Mouse (Mus musculus) central nervous system, embryonic 14 days (tissue): ENCODE measurements around the gene Atf5. TPM values are rescaled to one million over a fixed set of nuclear protein-coding genes. Genes with fewer than 3 reads are reported as not detected.

Experiments used
- polyA plus RNA-seq: library from polyadenylated mRNA; depleted of rRNA; stranded (reverse); fragments of >200 nt; gene quantifications from 2 replicates; pipeline ENCODE4 v1.2.3, GENCODE M21; 2012; rRNA removed

Gene Atf5
- 27.3 and 31.7 TPM in 2 replicates for polyA plus RNA-seq

DNA sequence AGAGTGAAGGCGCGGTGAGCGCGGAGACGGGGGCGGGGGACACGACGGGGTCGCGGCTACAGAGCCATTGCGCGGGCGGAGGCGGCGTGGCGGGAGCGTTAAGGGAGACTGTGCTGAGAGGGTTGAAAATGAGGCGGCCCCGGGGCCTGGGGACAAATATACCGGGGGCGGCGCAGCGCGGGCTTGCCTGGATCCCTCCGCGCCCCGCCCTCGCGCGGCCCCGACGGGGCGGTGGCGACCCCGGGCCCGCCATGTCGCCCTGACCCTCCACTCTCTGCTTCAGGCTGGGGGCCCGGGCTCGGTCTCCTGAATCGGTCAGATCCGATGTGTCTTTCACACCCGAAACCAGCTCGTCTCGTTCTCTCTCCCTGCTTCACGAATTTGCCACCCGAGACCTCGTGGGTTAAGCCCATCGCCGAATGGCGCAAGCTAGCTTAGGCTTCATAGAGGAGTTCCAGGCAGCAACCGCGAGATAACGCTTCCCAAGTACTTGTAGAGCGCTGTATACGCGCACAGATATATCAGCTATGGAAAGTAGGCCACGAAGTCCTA lies at the start of gene Atf5:
Gene Atf5, minus strand, starts transcription at position 189 of the 552 bp plus-strand sequence.

DNA sequence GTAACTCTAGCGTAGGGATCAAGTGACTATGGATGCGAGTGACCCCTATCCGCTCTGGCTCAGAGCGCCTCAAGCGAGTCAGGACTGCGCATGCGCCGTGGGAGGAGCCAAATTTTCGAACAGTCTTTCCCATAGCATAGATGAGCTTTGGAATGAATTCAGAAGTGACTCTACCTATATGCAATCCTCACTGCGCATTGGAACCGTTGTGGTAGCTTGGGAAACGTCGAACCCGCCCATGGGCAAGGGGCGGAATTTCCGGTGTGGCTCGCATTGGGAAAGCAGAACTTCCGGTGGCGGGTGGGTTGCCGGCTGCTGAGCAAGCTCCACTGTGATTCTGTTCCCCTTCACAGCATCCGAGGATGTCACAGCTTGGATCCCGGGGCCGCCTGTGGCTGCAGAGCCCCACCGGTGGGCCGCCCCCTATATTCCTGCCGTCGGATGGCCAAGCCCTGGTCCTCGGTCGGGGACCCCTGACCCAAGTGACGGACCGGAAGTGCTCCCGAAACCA lies 40.6 kb upstream of the Atf5 start, which contains the start of gene Pnkp:
Gene Pnkp, plus strand, starts transcription at position 98 of the 511 bp plus-strand sequence.

DNA sequence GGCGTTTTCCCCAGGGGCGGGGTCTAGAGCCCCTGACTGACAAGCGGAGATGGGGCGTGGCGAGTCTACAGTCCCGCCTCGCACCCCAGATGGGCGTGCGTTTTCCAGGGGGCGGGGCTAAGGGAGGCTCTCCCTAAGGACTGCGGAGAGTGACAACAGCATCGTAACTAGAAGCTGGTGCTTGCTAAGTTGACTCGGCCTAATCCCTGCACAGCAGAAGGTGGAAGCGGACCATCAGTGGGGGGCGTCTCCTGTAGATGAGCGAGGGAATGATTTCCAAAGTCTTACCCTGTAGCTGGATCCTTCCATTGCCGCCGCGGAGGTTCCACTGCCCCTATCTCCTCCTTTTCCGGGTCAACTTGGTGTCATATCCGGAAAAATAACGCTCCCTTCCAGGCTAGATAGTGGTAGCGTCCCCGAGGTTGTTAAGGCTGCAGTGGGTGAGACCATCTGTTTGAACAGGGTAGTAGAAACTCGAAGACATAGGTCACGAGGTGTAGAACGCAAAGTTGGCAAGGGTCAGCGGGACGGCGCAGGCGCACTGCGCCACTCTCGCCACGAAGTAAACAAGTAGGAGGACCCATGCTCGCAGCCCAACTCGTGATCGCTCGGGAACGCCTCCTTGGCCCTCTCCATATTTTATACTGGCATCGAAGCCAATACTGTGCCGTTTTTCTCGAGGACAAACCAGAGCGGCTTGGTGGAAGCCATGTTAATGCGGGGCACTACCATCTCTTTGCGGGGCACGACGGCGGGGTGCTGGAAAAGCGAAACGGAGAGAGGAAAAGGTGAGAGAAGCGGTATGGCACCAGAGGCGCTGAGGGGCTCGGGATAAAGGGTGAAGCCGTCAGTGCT lies 32.3 kb upstream of the Atf5 start, which contains the start of the genes Akt1s1 and Tbc1d17:
Gene Akt1s1, plus strand, starts transcription at position 431 of the 855 bp plus-strand sequence.
Gene Tbc1d17, minus strand, starts transcription at position 519 of the 855 bp plus-strand sequence.

DNA sequence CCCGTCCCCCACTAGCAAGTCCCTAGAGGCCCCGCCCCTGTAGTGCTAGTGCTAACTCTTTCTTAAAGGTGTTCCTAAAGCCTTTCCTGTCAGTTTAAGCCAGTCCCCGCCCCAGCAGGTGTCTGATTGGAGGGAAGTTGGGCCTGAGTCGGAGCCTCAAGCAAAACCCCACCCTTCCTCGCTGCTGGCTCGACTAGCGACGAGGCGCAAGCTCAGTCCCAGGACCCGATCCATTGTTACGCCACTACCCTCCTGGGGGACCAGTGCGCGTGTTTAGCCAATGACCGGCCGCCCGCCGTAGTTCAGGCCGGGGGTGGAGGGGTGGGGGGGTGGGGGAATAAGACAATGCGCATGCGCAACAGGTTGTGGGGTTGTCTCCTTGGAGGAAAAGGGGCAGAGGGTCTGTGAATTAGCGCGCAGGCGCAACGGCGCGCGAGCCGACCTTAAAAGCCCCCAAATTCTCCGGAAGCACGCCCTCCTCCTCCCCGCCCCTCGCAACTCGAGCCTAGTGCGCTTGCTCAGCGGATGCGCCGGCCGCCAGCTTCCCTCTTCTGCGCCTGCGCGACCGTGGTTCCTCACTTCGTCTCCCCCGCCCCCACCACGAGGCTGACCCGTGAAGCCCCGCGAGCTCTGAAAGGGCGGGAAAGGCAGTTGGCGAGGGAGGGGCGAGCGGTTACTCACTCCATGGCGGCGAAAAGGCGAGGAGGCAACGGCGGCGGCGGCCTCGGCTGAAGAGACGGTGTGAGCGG lies 563 bp downstream of the Atf5 start, which contains the start of the genes Nup62 and Il4i1:
Gene Nup62, plus strand, starts transcription at position 368 of the 749 bp plus-strand sequence.
Gene Il4i1, plus strand, starts transcription at position 667 of the 749 bp plus-strand sequence.

Other genes with a start within 250 kb of the Atf5 start
- 0.64 TPM in 2 replicates for gene Napsa, start 244.3 kb downstream of the Atf5 start, polyA plus RNA-seq
- 16.8 and 23.5 TPM in 2 replicates for gene Kcnc3, start 226.0 kb downstream of the Atf5 start, polyA plus RNA-seq
- gene Myh14, start 145.8 kb downstream of the Atf5 start, polyA plus RNA-seq: 0.93 and 2.3 TPM in 2 replicates
- gene Izumo2, start 107.9 kb downstream of the Atf5 start, polyA plus RNA-seq: not detected in 2 replicates
- gene Vrk3, start 68.2 kb downstream of the Atf5 start, polyA plus RNA-seq: 35.3 and 40.3 TPM in 2 replicates
- 0.84 and 1.0 TPM in 2 replicates for gene Zfp473, start 65.6 kb downstream of the Atf5 start, polyA plus RNA-seq
- 72.4 and 77.2 TPM in 2 replicates for gene Nup62, start 570 bp downstream of the Atf5 start, polyA plus RNA-seq
- 0.54 and 0.94 TPM in 2 replicates for gene Il4i1, start 271 bp downstream of the Atf5 start, polyA plus RNA-seq
- gene Akt1s1, start 32.3 kb upstream of the Atf5 start, polyA plus RNA-seq: 124 and 138 TPM in 2 replicates
- gene Tbc1d17, start 32.4 kb upstream of the Atf5 start, polyA plus RNA-seq: 94.9 and 108 TPM in 2 replicates
- 37.0 and 37.3 TPM in 2 replicates for gene Pnkp, start 40.5 kb upstream of the Atf5 start, polyA plus RNA-seq
- gene Ptov1, start 53.1 kb upstream of the Atf5 start, polyA plus RNA-seq: 775 and 803 TPM in 2 replicates
- gene Med25, start 76.1 kb upstream of the Atf5 start, polyA plus RNA-seq: 175 and 202 TPM in 2 replicates
- 33.8 and 34.7 TPM in 2 replicates for gene Fuz, start 79.4 kb upstream of the Atf5 start, polyA plus RNA-seq
- 135 and 148 TPM in 2 replicates for gene Ap2a1, start 112.8 kb upstream of the Atf5 start, polyA plus RNA-seq
- 0.04 and 0.23 TPM in 2 replicates for gene Tsks, start 126.5 kb upstream of the Atf5 start, polyA plus RNA-seq
- gene Cpt1c, start 158.2 kb upstream of the Atf5 start, polyA plus RNA-seq: 110 and 111 TPM in 2 replicates
- gene Prmt1, start 169.9 kb upstream of the Atf5 start, polyA plus RNA-seq: 763 and 875 TPM in 2 replicates
- gene Irf3, start 181.0 kb upstream of the Atf5 start, polyA plus RNA-seq: 131 and 137 TPM in 2 replicates
- 31.9 and 33.7 TPM in 2 replicates for gene Bcl2l12, start 182.1 kb upstream of the Atf5 start, polyA plus RNA-seq
- gene Scaf1, start 199.7 kb upstream of the Atf5 start, polyA plus RNA-seq: 117 and 120 TPM in 2 replicates
- gene Rras, start 201.3 kb upstream of the Atf5 start, polyA plus RNA-seq: 18.7 and 27.8 TPM in 2 replicates
- 19.6 and 25.2 TPM in 2 replicates for gene Prr12, start 236.2 kb upstream of the Atf5 start, polyA plus RNA-seq
- 88.9 and 93.3 TPM in 2 replicates for gene Nosip, start 245.8 kb upstream of the Atf5 start, polyA plus RNA-seq
- gene Prrg2, start 246.0 kb upstream of the Atf5 start, polyA plus RNA-seq: 24.3 and 28.4 TPM in 2 replicates